Mouse (Mus musculus): ENCODE measurements around the gene Npas2.

The Npas2 gene

DNA sequence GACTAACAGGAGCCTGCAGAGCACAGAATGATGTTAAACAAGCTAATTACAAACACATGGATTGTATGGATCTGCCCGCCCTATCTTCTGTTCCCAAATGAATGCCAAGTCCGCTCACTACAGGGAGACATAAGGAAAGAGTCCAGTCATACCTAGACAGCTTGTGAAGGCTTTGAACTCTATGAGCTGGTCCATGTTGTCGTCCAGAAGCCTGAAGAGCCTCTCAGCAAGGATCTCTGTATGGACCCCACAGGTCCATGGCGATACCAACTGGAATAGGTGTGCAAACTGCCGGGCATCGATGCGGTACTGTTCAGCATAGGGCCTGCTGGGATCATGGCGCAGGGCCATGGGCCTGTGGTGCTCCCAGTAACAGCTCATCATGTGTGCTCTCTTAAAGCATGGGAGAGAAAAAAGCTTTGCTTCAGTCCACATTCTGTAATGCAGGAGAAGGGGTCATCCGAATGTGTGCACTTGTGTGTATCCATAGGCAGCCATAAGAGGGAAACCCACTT lies 183.3 kb downstream of the Npas2 start:
- DNase-seq (ENCODE audit: low spot score) = no peak

DNA sequence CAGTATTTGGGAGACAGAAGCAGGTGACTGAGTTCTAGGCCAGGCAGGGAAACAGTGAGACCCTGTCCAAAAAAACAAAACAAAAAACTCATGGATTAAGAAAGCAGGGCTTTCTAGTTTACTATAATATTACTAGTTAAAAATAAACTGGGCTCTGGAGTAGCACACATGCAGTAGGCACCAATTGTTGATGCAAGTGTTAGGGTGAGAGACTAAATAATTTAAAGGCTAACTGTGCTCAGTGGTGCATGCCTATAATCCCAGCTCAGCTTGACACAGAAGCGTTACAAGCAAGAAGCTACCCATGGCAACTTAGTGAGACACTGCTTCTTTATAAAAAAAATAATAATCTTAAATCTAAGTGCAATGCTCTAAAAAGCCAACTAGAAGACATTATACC lies 185.0 kb downstream of the Npas2 start:
- no peak for DNase-seq (ENCODE audit: low spot score)

DNA sequence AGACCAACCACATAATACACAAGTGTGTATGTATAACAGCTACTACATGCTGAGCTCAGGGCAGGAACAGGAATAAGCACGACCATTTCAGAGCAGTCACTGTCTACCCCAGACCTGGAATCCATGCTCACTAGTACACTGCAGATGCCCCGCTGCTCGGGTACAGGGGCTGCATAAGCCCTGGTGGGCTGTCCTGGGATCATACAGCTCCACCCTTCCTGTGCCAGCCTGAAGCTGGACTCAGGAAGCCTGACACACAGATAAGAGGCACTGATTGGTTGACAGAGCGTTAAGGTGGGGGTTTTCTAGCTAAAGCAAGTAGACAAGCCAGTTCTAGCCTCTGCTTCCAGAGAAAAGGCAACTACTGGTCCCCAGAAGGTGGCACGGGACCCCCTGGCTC lies 185.5 kb downstream of the Npas2 start:
- DNase-seq (ENCODE audit: low spot score) = no peak

DNA sequence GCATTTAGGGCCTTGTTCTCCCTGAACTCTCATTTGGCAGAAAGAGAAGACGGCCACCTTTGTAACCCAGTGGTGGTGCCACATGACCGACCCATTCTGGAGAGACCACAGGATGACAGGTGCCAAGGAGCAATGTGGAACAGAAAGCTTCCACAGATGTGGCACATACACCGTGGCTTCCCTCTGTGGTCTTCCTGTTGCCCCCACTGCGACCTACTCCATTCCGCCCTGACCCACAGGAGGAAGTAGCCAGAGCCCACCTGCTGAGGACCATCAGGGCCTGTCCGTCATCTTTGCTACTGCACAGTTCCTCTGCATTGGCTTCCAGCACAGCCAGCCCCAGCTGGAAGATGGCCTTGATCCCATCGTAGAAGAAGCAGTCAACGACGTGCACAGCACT lies 187.5 kb downstream of the Npas2 start:
- no peak for DNase-seq (ENCODE audit: low spot score)

- no peak for DNase-seq (ENCODE audit: low spot score)
These were observed 191.4 kb downstream of the Npas2 start for GRCm38 (mm10) chr1:39384914-39385313.

DNA sequence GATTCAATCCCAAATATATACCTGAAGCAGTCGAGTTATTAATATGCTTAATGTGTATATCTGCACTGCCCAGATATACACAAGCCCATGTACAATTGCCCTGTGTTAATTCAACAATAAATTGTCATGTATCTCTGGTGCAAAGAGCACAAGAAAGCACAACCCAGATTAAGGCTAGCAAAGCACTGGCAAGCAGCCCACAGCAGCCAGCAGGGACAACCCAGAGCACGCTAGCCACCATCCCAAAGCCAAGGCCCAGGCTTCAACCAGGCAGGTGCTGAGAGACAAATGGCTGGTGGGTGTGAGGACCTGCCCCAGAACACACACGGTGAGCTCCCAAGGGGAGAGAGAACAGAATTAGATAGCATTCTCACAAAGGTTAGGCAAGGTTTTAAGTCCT lies 192.9 kb downstream of the Npas2 start:
- no peak for DNase-seq (ENCODE audit: low spot score)

DNA sequence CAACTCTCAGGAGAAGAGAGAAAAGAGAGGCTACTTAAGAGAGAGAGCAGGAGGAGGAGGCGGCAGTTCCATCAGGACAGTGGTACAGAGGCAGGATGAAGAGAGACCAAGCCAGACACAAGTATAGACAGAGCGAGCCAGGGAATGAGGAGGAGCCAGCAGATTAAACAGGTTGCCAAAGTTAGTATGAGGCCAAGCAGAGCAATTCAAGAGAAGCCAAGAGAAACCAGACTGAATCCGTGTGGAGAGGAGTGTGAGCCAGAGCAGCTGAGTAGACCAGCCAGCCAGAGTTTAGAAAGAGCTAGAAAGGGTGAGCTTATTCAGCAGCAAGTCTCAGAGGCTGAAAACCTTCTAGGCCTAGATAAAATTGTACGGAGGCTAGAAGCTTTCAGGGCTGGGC lies 194.0 kb downstream of the Npas2 start:
- no peak for DNase-seq (ENCODE audit: low spot score)

DNA sequence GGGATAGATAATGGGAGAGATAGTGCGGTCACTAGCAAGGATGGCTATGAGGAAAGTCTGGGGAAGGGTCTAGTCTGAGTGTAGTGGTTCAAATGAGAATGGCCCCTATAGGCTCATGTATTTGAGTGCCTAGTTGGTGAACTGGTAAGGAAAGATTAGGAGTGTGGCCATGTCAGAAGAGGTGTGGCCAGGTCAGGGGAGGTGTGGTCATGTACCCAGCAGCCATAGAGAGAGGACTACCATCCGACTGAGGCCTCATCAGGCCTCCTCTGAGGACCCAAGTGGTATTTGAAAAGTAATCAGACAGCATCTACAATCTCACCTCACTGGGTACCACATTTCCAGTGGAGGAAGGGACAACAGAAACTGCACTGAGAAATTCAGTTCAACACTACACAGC lies 194.6 kb downstream of the Npas2 start:
- no peak for DNase-seq (ENCODE audit: low spot score)

GRCm38 (mm10) chr1:39389338-39389737 lies 195.8 kb downstream of the Npas2 start:
- no peak for DNase-seq (ENCODE audit: low spot score)

DNA sequence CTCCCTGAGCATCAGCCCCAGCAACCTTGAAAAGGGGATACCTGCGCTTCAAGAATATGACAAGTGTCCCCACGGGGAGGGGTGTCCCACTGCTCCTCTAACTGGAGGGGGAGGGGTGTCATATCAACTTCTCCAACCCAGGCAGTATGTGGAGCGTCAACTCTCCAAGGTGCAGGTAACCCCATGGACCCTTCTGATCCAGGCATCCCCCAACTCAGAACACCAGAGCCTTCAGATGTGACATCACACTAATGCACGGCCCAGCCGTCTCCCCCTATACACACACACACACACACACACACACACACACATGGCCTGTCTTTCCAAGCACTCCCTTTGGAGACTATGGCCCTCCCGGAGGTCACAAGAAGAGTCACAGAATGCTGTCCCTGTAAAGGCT lies 198.1 kb downstream of the Npas2 start:
- DNase-seq (ENCODE audit: low spot score) = no peak

- peak; percentile 72 for DNase-seq (ENCODE audit: low spot score)
These were observed 198.7 kb downstream of the Npas2 start for GRCm38 (mm10) chr1:39392189-39392588.

- DNase-seq (ENCODE audit: low spot score) = no peak
These were observed 199.8 kb downstream of the Npas2 start for GRCm38 (mm10) chr1:39393217-39393867.

DNA sequence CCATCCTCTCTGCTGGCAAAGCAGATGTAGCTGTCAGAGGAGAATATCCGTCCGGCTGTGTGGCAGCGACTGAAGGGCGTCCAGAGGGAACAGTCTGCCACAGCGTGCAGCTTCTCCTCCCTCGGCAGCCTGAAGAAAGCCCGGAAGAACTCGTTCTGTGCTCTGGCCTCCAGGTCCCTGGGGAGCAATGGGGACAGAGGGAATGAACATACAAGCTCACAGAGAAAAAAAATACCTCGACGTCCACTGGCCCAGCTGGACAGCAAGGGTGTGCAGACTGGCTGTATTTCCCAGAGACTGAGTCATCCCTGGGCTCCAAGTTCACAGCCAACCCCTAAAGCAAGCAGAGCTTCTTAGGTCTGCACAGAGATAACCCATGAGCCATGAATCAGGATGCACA lies 200.6 kb downstream of the Npas2 start:
- no peak for DNase-seq (ENCODE audit: low spot score)

- DNase-seq (ENCODE audit: low spot score) = no peak
These were observed 201.1 kb downstream of the Npas2 start for GRCm38 (mm10) chr1:39394650-39395049.

GRCm38 (mm10) chr1:39396347-39396746 lies 202.8 kb downstream of the Npas2 start:
- DNase-seq (ENCODE audit: low spot score) = no peak

DNA sequence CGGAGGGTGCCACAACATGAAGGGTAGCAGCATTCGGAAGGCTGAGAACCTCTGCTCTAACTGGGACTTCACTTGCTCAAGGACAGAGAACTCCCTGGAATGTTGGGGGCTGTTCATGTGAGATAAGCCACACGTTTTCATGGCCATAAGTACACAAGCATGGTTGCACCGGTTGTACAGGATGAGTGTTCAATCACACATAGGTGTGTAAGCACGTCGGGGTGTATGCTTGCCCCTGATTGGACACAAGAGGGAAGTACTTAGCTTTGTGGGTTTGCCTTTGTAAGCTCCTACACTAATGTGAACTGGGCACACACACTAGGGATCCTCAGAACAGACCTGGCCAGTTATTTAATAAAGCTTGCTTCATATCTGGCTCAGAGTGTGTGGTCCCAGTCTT lies 204.8 kb downstream of the Npas2 start:
- no peak for DNase-seq (ENCODE audit: low spot score)

DNA sequence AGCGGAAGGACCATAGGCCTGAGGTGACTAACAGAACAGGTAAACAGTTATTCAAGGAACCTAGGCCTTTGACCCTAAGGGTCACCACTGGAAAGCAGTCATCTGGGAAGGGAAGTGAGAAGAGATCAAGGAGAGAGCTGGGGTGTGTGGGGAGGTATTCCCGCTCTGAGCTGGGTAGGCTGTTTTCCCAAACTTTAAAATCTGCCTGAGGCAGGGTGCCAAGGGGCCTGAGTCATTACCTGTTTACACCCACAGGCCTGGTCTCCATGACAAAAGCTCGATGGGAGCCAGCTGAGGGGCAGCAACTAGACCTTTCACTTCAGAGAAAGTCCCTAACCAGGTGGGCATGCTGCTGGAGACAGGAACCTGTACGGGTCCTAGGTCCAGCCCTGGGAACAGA lies 205.7 kb downstream of the Npas2 start:
- no peak for DNase-seq (ENCODE audit: low spot score)

GRCm38 (mm10) chr1:39400173-39400572 lies 206.6 kb downstream of the Npas2 start:
- DNase-seq (ENCODE audit: low spot score) = no peak

- no peak for DNase-seq (ENCODE audit: low spot score)
These were observed 213.6 kb downstream of the Npas2 start for GRCm38 (mm10) chr1:39407108-39407507.

DNA sequence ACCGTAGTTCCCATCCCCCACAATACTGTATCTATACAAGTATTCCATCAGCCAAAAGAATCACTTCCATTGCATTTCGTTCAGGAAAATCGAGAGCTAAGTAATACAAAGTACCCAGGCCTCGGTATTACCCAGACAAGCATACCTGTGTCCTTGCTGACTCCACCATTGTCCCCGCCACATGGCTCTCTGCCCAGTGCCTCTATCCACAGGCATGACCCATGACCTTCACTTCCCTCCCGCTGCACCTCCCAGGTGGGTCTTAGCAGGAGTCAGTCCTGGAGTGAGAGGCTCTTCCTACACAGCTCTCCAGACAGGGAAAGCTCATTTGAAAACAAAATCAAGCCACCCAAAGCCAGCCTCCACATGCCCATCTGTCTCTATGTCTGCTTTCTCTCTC lies 214.6 kb downstream of the Npas2 start:
- DNase-seq (ENCODE audit: low spot score) = no peak

DNA sequence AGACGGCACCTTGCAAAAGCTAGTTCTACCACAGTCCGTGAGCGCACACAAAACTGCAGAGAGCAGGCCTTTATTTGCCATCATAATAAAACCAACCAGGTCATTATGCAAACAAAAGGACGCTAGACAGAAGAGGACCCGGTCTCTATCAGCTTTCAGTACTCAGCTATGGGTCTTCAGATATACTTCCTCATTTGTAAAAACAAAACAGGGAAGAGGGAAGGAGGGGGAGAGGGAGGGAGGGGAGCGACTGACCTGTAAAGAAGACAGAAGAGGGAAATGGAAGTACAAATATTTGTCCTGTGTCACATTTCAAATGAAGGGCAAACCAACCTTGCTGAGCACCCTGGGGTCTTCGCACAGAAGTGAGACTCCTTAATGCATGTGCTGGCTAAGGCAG lies 215.1 kb downstream of the Npas2 start:
- DNase-seq (ENCODE audit: low spot score) = no peak

GRCm38 (mm10) chr1:39410085-39410821 lies 216.7 kb downstream of the Npas2 start:
- no peak for DNase-seq (ENCODE audit: low spot score)
